10 mouse cellular contexts compared by ENCODE assay signal in the genomic region with DNA sequence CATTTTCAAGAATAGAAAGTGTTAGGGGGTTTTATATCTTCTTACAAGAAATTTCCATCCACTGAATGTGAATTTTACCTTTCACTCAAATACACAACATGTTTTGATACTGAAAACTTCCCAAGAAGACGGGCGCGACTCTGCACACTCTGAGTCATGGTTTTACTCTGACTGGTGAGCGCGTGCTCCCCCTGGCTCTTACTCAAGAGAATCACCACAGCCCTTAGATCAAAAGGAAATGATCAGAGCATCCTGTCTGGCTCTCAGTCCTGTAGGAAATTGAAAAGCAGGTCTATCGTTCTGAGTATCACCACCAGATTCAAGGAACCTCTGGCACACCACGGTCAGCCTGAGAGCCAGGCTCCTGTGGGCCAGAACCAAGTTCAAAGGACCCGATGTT. TPM values are rescaled to one million over a fixed set of nuclear protein-coding genes. Genes with fewer than 3 reads are reported as not detected.
DNase-seq lines count a peak whose midpoint lies in the region; ATAC-seq and TF ChIP-seq lines count a peak whose summit lies in the region.
"Had no signal": no experiment of that assay in that cellular context is flagged by ENCODE, and none has a peak within 500 bp of the region (broad histone marks: within the 10 kb centered on the region; RNA-seq: fewer than 3 reads in every experiment).

No protein-coding gene starts in this region.

- no peaks in the 10 kb centered on the region for H3K27me3 ChIP-seq in heart, postnatal 0 days (ENCODE audit: control insufficient read depth, insufficient read depth, low read length)
- no peaks in the 10 kb centered on the region for H3K27me3 ChIP-seq in intestine, embryonic 16.5 days (replicated peaks; ENCODE audit: control insufficient read depth, insufficient read depth, low read length)
- H3K27me3 ChIP-seq: limb, embryonic 13.5 days; stomach, embryonic 15.5 days had no signal

- no peaks in the 10 kb centered on the region for H3K36me3 ChIP-seq in heart, postnatal 0 days (replicated peaks; ENCODE audit: control insufficient read depth, insufficient read depth, low read length)
- no peaks in the 10 kb centered on the region for H3K36me3 ChIP-seq in intestine, embryonic 16.5 days (ENCODE audit: control insufficient read depth, insufficient read depth, low read length)
- H3K36me3 ChIP-seq: limb, embryonic 13.5 days; stomach, embryonic 15.5 days had no signal

- WGBS in heart, postnatal 0 days: 34% methylated on average over 8 of the region's 8 CpGs
- WGBS in intestine, embryonic 16.5 days: 57% methylated on average over 8 of the region's 8 CpGs

- H3K9ac ChIP-seq in heart, postnatal 0 days (replicated peaks; ENCODE audit: low read depth, low read length): no peak overlapping the region
- no peak overlapping the region for H3K9ac ChIP-seq in intestine, embryonic 16.5 days (ENCODE audit: low read depth, low read length)
- H3K9ac ChIP-seq: limb, embryonic 13.5 days; stomach, embryonic 15.5 days had no signal

- ATAC-seq in heart, postnatal 0 days (ENCODE audit: insufficient read depth, low read depth): peak; percentile 44; the same call in 1 of the 2 replicates
- peak; percentile 96 for ATAC-seq in megakaryocyte progenitor cell, adult 5-6 weeks (replicated peaks; ENCODE audit: poor library complexity)
- no peak for ATAC-seq in intestine, embryonic 16.5 days

- H3K27ac ChIP-seq in heart, postnatal 0 days (ENCODE audit: low read depth): no peak overlapping the region
- H3K27ac ChIP-seq in intestine, embryonic 16.5 days (ENCODE audit: low read length): no peak overlapping the region
- H3K27ac ChIP-seq: limb, embryonic 13.5 days; stomach, embryonic 15.5 days had no signal

- no peak overlapping the region for H3K4me2 ChIP-seq in heart, postnatal 0 days (ENCODE audit: low read depth, low read length)
- no peak overlapping the region for H3K4me2 ChIP-seq in intestine, embryonic 16.5 days (ENCODE audit: low read depth, low read length)
- H3K4me2 ChIP-seq: limb, embryonic 13.5 days; stomach, embryonic 15.5 days had no signal

- H3K4me3 ChIP-seq in heart, postnatal 0 days (ENCODE audit: low read depth, low read length): no peak overlapping the region
- H3K4me3 ChIP-seq in intestine, embryonic 16.5 days (ENCODE audit: low read length): no peak overlapping the region
- H3K4me3 ChIP-seq: limb, embryonic 13.5 days; stomach, embryonic 15.5 days had no signal

- peak; percentile 59 for TF ChIP-seq CTCF in heart, postnatal 0 days (IDR thresholded peaks at IDR 0.05; ENCODE audit: low read depth)

- DNase-seq in layer of hippocampus, adult 11-12 months (ENCODE audit: low spot score): peak; percentile 58
- DNase-seq in layer of hippocampus, postnatal 36 days: no peak
- DNase-seq in CD8-positive naive resting alpha-beta T cell, adult 2 months (ENCODE audit: low read depth in 2 of 2, low spot score in 2 of 2): peak; percentile 47 to 62
- DNase-seq in adipocyte (ENCODE audit: low spot score): peak; percentile 65
- peak; percentile 38 for DNase-seq in heart, postnatal 0 days (ENCODE audit: low spot score)
- peak; percentile 69 for DNase-seq in thymus, postnatal 4 days

- no peak for TF ChIP-seq EP300 in heart, postnatal 0 days (IDR thresholded peaks at IDR 0.05; ENCODE audit: low read depth)

- no peaks in the 10 kb centered on the region for H3K9me3 ChIP-seq in heart, postnatal 0 days (replicated peaks; ENCODE audit: control insufficient read depth, low read length)
- no peaks in the 10 kb centered on the region for H3K9me3 ChIP-seq in intestine, embryonic 16.5 days (ENCODE audit: control insufficient read depth, low read length)
- H3K9me3 ChIP-seq: limb, embryonic 13.5 days; stomach, embryonic 15.5 days had no signal

- H3K4me1 ChIP-seq in heart, postnatal 0 days (ENCODE audit: control insufficient read depth, insufficient read depth): no peaks in the 10 kb centered on the region
- H3K4me1 ChIP-seq in intestine, embryonic 16.5 days (ENCODE audit: control insufficient read depth, insufficient read depth, low read length): no peaks in the 10 kb centered on the region
- H3K4me1 ChIP-seq: limb, embryonic 13.5 days; stomach, embryonic 15.5 days had no signal

RNA-seq across cellular contexts. Expression of a gene that starts 5.8 kb away (rescaled TPM):
- 10 to 100 TPM; 33.3 to 47.6 TPM for total RNA-seq in layer of hippocampus, postnatal 36 days (2021)
- 42.6 and 57.2 TPM in 2 replicates for total RNA-seq in heart, postnatal 0 days (2014; rRNA removed; ENCODE audit: low replicate concordance)
- 76.5 and 82.9 TPM in 2 replicates for polyA plus RNA-seq in heart, postnatal 0 days (2015; fragmentation: Nextera tagmentation; extraction: Ambion mirVana)
- 33.0 and 46.8 TPM in 2 replicates for total RNA-seq in megakaryocyte progenitor cell, adult 5-6 weeks (2015)
- 31.1 and 37.6 TPM in 2 replicates for total RNA-seq in megakaryocyte progenitor cell, adult 5-6 weeks (2017)
- polyA plus RNA-seq in intestine, embryonic 16.5 days (2015; fragmentation: Nextera tagmentation; extraction: Ambion mirVana): 46.4 and 50.7 TPM in 2 replicates

RNA-seq across cellular contexts. Expression of a gene that starts 13.8 kb away (rescaled TPM):
- total RNA-seq in layer of hippocampus, postnatal 36 days (2021): 1 to 10 TPM; 4.9 to 5.4 TPM
- 1.4 and 3.3 TPM in 2 replicates for total RNA-seq in heart, postnatal 0 days (2014; rRNA removed; ENCODE audit: low replicate concordance)
- 0.15 and 0.26 TPM in 2 replicates for polyA plus RNA-seq in heart, postnatal 0 days (2015; fragmentation: Nextera tagmentation; extraction: Ambion mirVana)
- 24.1 and 30.4 TPM in 2 replicates for total RNA-seq in megakaryocyte progenitor cell, adult 5-6 weeks (2015)
- total RNA-seq in megakaryocyte progenitor cell, adult 5-6 weeks (2017): 16.3 and 26.6 TPM in 2 replicates
- 1.6 and 1.7 TPM in 2 replicates for polyA plus RNA-seq in intestine, embryonic 16.5 days (2015; fragmentation: Nextera tagmentation; extraction: Ambion mirVana)

Comparison
In these comparisons a context has a peak if more than half of its experiments do, and no peak if none do; other contexts are left out.
1. DNase-seq: peak in layer of hippocampus, adult 11-12 months (single experiment), CD8-positive naive resting alpha-beta T cell, adult 2 months (2 of 2), adipocyte (single experiment), heart, postnatal 0 days (single experiment) and thymus, postnatal 4 days (single experiment); none in layer of hippocampus, postnatal 36 days (0 of 2).